Mouse (Mus musculus) C2C12 (cell line): Measurements from ENCODE around the gene Car1.

ENCODE experiments used
- CTCF ChIP-seq: IDR thresholded peaks from one replicate; pipeline ENCODE4 v1.5.1; 2011; ENCODE audit not compliant: control insufficient read depth, insufficient read depth, insufficient read length
- MYOD1 ChIP-seq: IDR thresholded peaks from one replicate; pipeline ENCODE4 v1.6.1; 2011; ENCODE audit warnings: low read depth; ENCODE audit not compliant: control insufficient read depth, insufficient read length
- USF1 ChIP-seq: IDR thresholded peaks from one replicate; pipeline ENCODE4 v1.6.1; 2011; ENCODE audit warnings: low read depth, mild to moderate bottlenecking, control low read depth, moderate library complexity

DNA sequence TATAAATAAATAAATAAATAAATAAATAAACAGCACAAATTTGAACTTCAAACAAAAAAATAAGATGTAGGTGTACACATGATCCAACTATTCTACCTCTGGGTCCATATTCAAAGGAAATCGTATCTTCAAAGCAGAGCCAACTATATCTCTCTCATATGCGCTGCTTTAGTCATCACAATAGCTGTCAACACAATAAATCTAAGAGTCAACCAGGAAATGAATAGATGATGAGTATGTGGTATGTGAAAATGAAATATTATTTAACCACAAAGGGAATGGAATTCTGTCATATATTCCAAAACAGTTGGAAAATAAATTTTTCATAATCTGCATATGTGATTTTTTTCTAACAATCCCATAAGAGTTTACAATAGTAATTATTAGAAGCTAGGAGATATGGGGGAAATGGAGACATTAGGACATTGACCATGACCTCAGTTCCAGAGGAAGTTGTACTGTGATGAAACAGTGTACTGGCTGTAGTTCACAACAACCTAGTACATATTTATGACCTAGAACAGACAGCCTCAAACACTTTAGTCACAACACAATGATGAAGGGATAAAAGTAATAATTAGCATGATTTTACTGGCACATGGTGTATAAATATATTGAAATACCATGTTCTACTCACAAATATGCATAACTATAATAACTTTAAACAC is 40.6 kb upstream of the Car1 start:
- no peak for TF ChIP-seq CTCF
- no peak for TF ChIP-seq USF1
- TF ChIP-seq MYOD1: no peak
